Mouse (Mus musculus) gastrocnemius, adult 8-10 months (tissue): ENCODE measurements around the gene Lrrc14b. TPM values are rescaled to one million over a fixed set of nuclear protein-coding genes. Genes with fewer than 3 reads are reported as not detected.

ENCODE experiments used
- DNase-seq, 2 experiments: peaks; one replicate each; pipeline ENCODE4 v3.0.0; 2022; ENCODE audit warnings: low spot score in 2 of 2
- total RNA-seq, 4 experiments: library from RNA; stranded (reverse); gene quantifications; 2 replicates each; pipeline ENCODE4 v1.2.4; 2022

The Lrrc14b gene
- total RNA-seq = 100 to 1,000 TPM in 1 of 4 experiments, 10 to 100 TPM in 3; 90.5 to 101 (median 96.3) TPM

DNA sequence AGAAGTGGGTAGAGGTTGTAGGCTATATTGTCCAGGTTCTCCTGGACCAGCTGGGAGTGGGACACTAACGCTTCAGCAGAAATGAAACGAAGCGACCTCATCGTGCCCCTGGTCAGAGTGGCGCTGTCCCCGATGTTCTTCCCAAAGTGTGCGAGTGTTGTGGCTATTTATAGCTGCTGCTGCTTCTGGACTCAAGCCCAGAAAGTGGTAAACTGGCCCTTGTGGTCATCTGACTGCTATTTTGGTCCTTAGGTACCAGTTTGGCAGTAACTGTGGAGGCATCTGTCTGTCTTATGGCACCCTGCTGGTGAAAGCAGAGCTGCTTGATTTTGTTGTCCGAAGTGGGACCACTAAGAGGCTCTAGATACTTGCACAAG, at the start of gene Lrrc14b:
Gene Lrrc14b (minus strand): TSS at position 147 of the 377 bp plus-strand sequence.
- peak; percentile 61 to 78 for DNase-seq

DNA sequence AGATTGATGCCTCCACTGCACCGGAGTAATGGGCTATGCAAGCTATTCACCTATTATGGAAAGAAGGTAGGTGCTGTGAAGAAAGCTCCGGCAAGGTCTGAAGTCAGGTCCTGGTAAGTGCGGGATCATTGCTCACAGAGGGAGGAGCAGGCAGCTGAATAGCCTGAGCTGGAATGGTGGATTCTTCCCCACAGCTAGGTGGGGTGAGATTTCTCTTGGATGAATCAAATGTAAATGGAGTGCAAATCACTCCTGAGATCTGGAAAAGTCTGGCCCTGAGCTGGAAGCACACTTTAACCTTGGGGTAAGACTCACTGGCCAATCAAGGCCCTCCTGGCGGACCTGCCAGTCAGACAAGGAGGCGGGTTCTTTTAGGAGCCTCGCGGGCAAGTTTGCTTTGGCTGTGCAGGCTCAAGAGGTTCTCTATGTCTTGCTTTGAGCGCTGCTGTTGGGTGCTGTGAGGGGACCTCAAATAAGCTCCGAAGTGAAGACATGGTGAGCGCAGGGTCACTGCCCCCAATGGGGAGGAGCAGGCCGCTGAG, 35.6 kb upstream of the Lrrc14b start, which contains the start of gene Ftl1-ps1:
Gene Ftl1-ps1 (plus strand): TSS at position 397 of the 542 bp plus-strand sequence.
- no peak for DNase-seq

DNA sequence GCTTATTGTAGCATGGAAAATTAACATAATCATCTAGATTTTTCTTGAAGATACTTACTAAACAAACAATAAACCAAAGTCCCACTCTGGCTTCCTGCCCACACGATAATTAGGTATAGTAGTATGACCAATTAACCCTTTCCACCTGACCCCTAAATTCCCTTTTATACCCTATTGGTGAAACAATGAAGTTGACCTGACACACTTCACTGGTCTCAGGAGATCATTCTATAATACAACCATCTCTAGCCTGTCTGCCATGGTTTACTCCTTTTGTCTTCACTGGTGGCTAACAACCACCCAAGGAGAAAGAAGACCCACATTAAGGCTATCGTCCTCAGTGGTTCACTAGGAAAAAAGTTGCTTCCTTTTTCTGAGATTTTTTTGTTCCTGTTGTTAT, 27.4 kb upstream of the Lrrc14b start:
- DNase-seq = no peak

DNA sequence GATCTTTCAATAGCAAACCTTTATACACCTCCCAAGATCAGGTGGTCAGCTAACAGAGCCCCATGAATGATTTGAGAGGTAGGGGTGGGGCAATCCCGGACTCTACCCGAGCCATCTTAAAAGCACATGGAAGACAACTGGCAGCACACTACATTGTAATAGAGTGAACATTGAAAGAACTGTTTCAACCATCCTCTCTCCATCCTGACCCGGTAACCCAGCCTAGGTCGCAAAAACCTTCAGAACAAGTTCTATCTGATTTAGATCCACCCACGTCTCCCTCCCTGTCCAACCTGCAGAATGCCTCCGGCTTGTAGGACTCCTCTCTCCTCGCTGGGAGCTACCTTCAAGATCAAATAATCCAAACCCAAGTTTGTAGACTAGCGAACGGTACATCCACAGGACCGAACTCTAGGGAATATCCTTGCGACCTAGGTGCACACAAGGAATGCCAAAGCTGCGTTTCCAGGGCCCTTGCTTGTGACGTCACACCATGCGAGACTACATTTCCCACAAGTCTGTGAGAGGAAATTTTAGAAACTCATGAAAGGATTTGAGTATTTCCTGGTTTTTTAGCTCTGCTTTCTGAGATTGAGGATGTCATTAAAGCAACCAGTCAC, 26.7 kb upstream of the Lrrc14b start, which contains the start of gene Zfp72:
Gene Zfp72 (minus strand): TSS at position 466 of the 620 bp plus-strand sequence.
- peak in 1 of 2 experiments; percentile 43 for DNase-seq

DNA sequence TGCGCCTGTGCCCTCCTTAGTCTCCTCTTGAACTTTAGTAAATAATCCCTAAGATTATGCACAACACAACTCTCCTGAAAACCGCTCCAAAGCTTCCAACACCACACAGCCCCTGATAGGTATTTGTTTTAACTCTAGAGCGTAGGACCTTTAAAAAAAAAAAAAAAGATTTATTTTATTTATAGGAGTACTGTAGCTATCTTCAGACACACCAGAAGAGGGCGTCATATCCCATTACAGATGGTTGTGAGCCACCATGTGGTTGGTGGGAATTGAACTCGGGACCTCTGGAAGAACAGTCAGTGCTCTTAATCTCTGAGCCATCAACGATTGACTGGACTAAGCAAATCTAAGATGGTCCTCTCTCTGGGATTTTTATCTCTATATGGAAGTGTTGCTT, 25.9 kb upstream of the Lrrc14b start:
- no peak for DNase-seq

DNA sequence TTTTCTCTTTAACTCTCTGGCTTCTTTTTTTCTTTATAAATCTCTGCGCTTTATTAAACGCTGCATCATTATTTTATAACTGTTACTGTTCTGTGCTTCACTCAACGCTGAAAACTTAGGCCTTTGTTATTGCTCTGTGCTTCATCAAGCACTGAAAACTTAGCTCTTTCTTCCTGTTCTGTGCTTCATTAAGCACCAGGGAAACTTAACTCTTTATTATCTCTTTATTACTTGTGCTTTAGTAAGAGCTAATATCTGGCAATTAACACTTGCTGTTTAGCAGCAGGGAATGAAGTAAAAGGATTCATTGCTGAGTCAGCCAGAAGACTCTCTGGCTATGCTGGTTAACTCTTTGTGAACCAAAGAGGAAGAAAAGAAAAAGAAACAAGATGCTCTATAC, 18.5 kb upstream of the Lrrc14b start:
- no peak for DNase-seq

DNA sequence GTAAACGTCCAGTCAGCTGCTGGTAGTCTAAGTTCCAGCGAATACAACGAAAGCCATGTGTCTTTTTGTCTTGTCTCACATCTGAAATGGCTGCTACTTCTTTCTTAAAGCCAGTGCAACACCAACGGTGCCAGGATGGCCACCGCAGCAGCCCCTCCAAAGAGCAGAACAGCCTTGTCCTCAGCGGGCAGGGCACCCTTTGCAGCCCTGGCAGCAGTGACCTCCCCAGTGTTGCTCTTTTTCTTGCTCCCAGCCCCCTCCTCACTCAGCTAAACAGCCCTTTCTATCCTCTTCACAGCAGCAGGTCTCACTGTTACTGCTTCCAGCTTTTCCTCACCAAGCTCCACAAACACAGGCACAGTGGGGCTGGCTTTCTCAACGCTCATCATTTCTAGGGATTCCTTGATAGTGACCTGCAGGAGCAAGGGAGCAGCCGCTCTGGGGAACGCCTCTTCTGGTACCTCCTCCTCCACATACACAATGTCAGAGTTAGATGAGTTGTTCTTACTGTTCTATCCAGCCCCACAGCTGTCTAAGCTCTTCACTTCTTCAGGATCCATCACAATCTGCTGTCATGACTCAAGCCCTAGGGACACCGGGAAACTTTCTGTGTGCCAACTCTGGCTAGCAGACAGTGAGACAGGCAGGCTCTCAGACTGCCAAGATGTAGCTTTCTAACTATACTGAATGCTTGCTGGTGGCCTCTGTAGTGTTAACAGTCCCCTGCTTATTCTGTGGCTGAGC, 17.9 kb upstream of the Lrrc14b start:
- no peak for DNase-seq

DNA sequence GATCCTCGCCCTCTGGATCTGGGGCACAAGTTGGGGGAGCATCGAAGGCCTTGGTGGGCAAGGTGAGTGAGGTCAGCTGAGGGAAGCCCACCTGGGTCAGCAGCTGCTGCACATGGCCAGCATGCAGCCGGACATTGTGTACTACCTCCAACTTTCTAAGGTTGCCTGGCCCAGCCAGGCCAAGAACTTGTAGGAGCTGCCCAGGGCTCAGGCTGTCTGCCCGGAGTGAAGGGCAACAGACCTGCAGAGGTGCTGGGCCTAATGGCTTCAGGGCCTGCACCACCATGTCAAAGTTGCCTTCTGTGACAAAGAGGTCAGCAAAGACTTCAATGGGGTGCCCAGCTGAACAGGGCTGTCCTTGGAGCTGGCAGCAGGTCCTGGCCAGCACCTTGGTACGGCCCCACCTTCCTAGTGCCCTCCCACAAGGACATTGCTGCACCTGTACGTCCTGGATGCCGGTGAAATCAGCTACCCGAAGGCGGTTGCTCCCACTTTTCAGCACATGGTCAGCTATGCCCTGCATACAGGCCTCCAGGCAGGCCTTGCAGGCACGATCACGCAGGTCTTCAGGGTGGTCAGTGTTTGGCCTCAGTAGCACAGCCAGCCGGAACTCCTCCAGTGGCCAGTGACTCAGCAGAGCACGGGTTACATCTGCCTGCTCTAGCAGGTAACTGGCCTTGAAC, 488 bp downstream of the Lrrc14b start:
- DNase-seq = peak; percentile 17 to 45

DNA sequence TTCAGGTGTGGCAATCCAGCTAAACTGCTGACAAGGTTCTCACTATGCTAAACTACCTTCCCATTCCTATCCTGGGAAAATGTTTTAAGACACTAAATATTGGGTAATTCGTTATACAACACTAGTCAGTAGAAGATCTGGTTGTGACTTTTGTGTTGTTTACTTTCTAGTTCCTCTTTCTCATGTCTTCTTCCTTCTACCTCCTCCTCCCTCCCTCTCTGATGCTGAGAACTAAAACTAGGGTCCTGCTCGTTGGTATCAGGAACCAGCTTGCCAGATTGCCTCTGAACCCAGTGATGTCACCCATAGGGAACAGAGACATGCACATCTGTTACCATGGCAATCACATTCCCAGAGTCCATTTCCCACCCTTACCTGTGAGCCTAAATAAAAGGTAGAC, 1.6 kb downstream of the Lrrc14b start:
- no peak for DNase-seq

DNA sequence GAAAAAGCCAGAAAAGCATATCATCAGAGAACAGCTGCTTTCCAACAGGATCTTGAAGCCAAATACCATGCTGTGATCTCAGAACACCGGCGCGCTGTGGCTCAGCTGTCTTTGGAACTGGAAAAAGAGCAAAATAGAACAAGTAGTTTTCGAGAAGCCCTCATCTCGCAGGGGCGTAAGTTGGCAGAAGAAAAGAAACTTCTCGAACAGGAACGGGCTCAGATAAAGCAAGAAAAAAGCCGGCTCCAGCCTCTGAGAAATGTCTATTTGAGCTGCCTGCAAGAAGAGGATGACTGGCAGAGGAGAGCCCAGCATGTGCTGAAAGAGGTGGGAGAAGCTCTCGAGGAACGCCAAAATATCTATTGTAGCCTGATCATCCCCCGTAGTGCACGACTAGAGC, 7.3 kb downstream of the Lrrc14b start:
- DNase-seq = no peak

DNA sequence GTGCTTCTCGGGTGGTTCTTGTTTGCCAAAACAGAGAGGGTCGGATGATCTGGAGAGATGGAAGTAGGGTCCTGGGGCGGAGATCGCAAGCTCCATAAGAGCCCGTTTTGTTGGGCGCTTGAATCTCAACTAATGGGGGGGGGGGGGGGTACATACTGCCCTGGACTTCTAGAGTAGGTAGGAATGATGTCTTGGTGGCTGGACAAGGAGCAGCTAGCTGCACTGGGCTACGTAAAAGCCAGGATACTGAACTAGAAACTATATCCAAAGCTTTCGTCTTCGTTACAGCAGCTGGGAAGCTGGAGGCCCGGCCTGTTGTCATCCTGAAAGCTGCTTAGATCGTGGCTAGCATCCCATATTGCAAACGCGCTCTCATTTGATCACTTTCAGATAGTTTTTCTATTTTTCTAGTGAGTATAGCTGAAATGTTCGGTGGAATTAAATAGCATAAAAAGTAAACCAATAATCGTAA, 13.3 kb downstream of the Lrrc14b start:
- DNase-seq = no peak

DNA sequence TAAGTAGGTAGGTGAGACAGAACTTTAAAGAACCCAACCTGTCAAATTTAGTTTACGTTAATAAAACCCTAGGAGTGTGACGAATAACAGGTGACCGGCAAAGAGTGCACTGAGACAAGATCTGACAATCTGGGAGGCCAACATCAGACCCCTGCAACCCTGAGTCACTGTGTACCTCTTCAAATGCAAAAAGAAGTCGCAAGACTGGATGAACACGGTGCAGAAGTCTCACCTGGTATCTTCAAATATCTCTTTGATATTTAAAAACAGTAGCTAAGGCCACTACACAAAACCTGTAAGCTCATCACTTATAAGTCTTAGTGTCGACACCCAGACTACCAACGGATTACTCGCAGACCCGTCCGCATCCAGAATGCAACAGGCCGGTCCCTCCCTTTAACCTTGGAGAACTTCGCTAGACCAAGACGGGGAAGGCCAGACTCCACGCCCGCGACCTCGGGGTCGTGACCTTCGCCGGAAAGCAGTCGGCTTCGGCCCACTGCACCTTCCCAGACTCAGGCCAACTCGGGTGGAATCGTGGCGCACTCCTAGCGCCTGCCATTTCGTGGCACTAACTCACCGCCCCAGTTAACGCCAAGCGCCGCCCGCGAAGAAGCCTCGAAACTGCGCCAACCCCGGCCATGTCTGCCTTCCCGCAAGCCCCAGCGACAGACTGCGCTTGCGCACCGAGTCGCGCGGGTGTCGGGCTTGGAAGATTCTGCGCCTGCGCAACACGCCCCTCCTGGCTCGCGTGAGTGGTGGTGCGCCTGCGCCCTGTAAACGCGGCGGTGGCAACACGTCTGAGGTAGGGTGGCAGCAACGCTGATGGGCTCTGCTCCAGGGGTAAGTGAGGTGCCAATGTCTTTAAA, 14.0 kb downstream of the Lrrc14b start, which contains the start of the genes Sdha and Ccdc127:
Gene Sdha (minus strand): TSS at position 715 of the 869 bp plus-strand sequence.
Gene Ccdc127 (plus strand): TSS at position 744 of the 869 bp plus-strand sequence.
- DNase-seq = peak; percentile 93 to 96

DNA sequence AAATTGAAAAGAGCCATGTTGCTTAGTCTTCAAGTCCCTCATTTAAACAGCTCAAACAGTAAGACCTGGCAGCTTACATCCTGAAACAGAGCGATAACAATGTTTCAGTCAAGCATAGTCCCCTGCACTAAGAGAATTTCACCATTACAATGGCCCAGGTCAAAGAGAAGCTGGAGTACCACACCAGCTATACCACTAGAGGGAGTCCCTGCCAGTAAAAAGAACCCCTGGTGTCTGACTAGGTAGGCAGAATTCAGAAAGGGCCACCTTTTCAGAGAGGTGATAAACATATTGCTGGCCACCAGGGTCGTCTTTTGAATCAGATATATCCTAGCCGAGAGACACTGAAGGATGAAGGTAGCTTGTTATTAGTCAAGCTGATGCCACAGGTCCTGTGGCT, 22.8 kb downstream of the Lrrc14b start:
- no peak for DNase-seq

DNA sequence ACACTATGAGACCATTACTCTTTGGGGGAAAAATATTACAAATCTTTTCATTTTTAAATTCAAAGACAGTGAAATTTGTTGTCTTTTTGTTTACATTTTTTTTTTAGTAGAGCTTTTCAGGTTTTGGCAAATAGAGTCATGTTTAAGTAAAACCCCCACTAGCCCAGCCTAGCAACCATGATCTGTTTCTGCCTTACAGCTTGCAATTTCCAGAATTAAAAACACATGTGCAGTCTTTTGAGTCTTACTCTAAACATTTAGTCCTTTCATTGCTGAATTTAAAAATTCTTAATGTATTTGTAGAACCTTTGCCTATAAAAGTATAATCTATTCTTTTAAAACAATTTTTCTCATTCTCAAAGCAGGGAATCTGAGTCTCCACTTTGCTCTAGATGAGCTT, 34.5 kb downstream of the Lrrc14b start:
- no peak for DNase-seq

DNA sequence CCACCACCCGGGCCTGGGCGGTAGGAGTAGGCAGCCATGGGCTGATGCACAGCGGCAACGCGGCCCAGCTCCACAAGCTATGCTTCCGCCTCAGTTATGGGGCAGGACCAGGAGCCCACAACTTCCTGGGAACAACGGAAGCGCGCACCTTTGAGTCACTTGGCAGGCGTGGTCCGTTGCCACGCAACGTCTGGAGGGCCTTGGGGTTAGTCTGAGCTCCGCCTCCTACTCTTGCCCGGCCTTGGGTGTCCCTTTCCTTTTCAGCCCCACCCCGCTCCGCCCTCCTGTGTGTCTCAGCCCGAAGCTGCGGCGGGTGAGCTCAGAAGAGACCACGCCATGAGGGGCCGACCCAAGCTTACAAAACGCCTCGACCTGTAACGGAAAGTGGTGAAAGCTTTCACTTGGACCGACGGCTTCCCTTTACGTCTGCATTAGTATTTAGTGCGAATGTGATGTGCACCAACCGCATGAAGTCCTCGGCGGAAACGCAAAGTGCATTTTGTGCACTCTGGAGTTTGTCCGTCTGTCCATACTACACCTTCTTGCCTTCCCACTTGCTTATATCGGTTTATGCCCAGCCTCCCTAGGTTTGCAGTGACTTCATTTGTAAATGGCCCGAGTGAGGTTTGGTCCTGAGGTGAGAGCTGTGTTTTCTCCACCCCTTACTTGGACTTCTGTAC, 46.5 kb downstream of the Lrrc14b start, which contains the start of gene Pdcd6:
Gene Pdcd6 (minus strand): TSS at position 411 of the 680 bp plus-strand sequence.
- peak; percentile 89 to 94 for DNase-seq

DNA sequence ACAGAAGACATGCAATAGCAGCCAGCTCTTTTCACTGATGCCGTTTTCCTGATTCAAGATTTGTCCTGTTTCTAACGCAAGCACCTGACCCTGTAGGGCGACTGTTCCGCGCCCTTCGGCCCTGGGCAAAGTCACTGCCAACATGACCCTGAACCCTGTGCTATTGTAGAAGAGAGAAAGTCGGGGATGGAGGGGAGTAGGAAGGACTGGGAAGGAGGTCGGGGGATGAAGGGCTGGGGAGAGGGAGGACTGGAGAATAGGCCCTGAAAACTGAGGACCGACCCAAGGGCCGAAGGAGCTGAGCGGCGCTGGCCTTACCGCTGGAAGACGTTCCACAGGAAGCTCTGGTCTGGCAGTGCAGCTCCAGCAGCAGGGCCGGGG, 47.0 kb downstream of the Lrrc14b start:
- DNase-seq = no peak

DNA sequence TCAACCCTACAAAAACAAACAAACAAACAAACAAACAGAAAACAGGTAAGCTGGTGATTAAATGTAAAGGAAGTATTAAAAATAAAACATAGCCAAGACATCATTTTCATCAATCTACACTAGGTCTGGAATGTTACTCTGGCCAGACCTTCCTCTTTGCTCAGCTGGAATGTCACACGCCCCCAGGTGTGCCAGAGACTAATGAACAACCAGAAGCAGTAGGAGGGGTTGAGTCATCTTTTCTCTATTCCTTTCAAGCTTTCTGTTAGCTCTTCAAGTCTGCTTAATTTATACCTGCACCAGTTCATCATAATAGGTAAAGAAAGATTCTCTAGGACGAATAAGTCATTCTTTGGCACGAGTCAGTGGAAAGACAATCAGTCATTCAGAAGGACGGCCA, 47.4 kb downstream of the Lrrc14b start:
- DNase-seq = no peak

DNA sequence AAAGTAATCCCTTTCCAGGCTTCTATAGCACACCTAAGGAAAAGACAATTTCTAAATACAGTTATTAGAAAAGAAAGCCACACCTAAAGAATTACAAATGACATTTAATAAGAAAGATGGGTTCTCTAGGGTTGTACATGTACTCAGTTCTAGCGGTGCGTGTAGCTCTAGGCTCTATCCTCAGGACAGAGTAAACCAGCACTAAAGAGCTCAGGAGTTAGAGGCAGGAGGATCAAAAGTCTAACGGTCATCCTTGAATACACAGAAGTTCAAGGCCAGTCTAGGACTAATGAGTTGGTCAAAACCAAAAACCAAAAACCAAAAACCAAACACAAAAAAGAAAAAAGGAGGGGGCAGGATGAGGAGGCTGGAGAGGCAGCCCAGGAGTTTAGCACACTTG, 49.2 kb downstream of the Lrrc14b start:
- DNase-seq = no peak
